Mouse (Mus musculus): ENCODE results near the gene Atox1. TPM values are rescaled to one million over a fixed set of nuclear protein-coding genes. Genes with fewer than 3 reads are reported as not detected.

Atox1 gene
- polyA plus RNA-seq (2015; fragmentation: Nextera tagmentation; extraction: Ambion mirVana), result 302 and 316 TPM in 2 replicates

- ATAC-seq (ENCODE audit: low FRiP score), result peak; percentile 97
- Histone ChIP-seq H3K27ac (peak within 1 kb of the TSS; percentile 81), H3K4me1 (replicated peaks) (peaks cover 34% of the 10 kb centered on the region), H3K36me3 (no peaks in the 10 kb centered on the region), H3K4me3 (peak within 1 kb of the TSS; percentile 74), H3K9ac (peak within 1 kb of the TSS; percentile 77), H3K9me3 (no peaks in the 10 kb centered on the region), H3K4me2 (peak within 1 kb of the TSS; percentile 91), H3K27me3 (no peaks in the 10 kb centered on the region)
- WGBS, result under 1% methylated on average over 36 of the region's 36 CpGs
These were observed at the start of gene Atox1 for GRCm38 (mm10) chr11:55461019-55461645. Gene Atox1 (minus strand): TSS chr11:55461239.

GRCm38 (mm10) chr11:55505485-55505884, 44.4 kb upstream of the Atox1 start:
- Histone ChIP-seq H3K4me1 (replicated peaks) (no peaks in the 10 kb centered on the region), H3K4me3 (no peak overlapping the region), H3K27me3 (no peaks in the 10 kb centered on the region), H3K36me3 (peaks cover 22% of the 10 kb centered on the region), H3K9ac (no peak overlapping the region), H3K27ac (no peak overlapping the region), H3K4me2 (no peak overlapping the region), H3K9me3 (no peaks in the 10 kb centered on the region)
- WGBS, result 86% methylated on average over 3 of the region's 3 CpGs
- no peak for ATAC-seq (ENCODE audit: low FRiP score)

- 88% methylated on average over 5 of the region's 5 CpGs for WGBS
- Histone ChIP-seq H3K4me1 (replicated peaks) (no peaks in the 10 kb centered on the region), H3K4me2 (no peak overlapping the region), H3K9me3 (no peaks in the 10 kb centered on the region), H3K27me3 (no peaks in the 10 kb centered on the region), H3K36me3 (peaks cover 45% of the 10 kb centered on the region), H3K4me3 (no peak overlapping the region), H3K27ac (no peak overlapping the region), H3K9ac (no peak overlapping the region)
- ATAC-seq (ENCODE audit: low FRiP score), result no peak
These were observed 41.8 kb upstream of the Atox1 start for GRCm38 (mm10) chr11:55502886-55503285.

DNA sequence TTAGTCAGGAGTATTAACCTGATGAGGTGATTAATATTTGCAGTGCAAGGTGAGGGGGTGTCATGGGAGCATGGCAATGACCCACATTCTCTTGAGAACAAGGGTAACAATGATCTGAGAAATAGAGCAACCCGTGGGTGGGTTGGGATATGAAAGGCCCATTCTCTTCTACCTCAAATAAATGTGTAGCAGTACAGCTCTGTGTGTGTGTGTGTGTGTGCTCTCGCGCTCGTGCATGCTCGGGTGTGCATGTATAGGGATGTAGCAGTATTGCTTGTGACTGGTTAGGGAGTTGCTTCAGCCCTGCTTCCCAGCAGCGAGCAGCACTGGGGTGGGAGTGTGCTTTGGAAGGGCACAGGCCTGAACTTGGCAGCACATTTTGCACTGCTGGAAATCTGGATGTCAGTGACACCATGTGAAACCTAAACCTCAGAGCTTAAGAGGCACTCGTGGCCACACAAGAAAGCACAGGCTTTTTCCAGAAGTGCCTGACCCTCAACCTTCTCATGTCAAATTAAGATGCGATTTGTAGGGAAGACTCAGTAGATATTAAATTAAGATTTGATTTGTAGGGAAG, 41.0 kb upstream of the Atox1 start:
- no peak overlapping the region for H3K4me2 ChIP-seq
- no peaks in the 10 kb centered on the region for H3K4me1 ChIP-seq (replicated peaks)
- no peaks in the 10 kb centered on the region for H3K27me3 ChIP-seq
- no peak overlapping the region for H3K9ac ChIP-seq
- no peak overlapping the region for H3K27ac ChIP-seq
- WGBS, result 83% methylated on average over 8 of the region's 8 CpGs
- no peak overlapping the region for H3K4me3 ChIP-seq
- H3K9me3 ChIP-seq, result no peaks in the 10 kb centered on the region
- H3K36me3 ChIP-seq, result peaks cover 53% of the 10 kb centered on the region
- no peak for ATAC-seq (ENCODE audit: low FRiP score)

DNA sequence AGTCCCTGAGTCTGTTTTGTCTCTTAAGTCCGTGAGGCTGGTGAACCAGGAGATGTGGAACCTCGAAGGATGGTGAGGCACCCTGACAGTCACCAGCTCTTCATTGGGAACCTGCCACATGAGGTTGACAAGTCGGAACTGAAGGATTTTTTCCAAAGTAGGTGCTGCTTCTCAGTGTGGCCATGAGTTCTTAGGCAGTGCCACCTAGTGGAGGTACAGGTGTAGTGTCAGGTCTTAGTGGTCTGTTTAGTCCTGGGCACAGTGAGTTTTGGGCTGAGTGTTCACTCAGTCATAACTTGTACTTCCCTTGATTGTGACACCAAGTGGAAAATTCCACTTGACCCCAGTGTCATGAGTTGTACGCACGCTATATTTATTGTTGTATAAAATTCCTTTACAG, 36.8 kb upstream of the Atox1 start:
- Histone ChIP-seq H3K36me3 (peaks cover 90% of the 10 kb centered on the region), H3K27me3 (no peaks in the 10 kb centered on the region), H3K4me2 (no peak overlapping the region), H3K9me3 (no peaks in the 10 kb centered on the region), H3K9ac (no peak overlapping the region), H3K4me3 (no peak overlapping the region), H3K4me1 (replicated peaks) (no peaks in the 10 kb centered on the region), H3K27ac (no peak overlapping the region)
- 70% methylated on average over 5 of the region's 5 CpGs for WGBS
- no peak for ATAC-seq (ENCODE audit: low FRiP score)

GRCm38 (mm10) chr11:55496158-55496557, 35.1 kb upstream of the Atox1 start:
- no peaks in the 10 kb centered on the region for H3K9me3 ChIP-seq
- H3K4me3 ChIP-seq, result no peak overlapping the region
- H3K4me1 ChIP-seq (replicated peaks), result no peaks in the 10 kb centered on the region
- peaks cover 92% of the 10 kb centered on the region for H3K36me3 ChIP-seq
- H3K27me3 ChIP-seq, result no peaks in the 10 kb centered on the region
- H3K9ac ChIP-seq, result no peak overlapping the region
- 87% methylated on average over 6 of the region's 6 CpGs for WGBS
- H3K27ac ChIP-seq, result no peak overlapping the region
- no peak overlapping the region for H3K4me2 ChIP-seq
- ATAC-seq (ENCODE audit: low FRiP score), result no peak

DNA sequence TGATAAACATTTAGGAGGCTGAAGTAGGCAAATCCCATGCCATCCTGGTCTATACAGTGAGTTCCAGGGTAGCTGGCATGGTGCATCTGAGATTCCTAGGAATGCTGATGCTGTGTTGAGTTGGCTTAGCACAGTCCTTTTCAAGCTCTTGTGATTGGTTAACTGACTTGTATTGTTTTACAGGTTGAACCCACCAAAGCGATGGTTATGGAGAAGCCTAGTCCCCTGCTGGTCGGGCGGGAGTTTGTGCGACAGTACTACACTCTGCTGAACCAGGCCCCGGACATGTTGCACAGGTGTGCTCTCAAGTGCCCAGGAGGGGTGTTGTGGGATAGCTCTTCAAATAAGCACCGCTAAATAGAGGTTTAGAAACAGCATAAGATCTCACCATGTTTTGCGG, 24.4 kb upstream of the Atox1 start:
- no peak for ATAC-seq (ENCODE audit: low FRiP score)
- WGBS, result 97% methylated on average over 7 of the region's 7 CpGs
- H3K4me3 ChIP-seq, result no peak overlapping the region

DNA sequence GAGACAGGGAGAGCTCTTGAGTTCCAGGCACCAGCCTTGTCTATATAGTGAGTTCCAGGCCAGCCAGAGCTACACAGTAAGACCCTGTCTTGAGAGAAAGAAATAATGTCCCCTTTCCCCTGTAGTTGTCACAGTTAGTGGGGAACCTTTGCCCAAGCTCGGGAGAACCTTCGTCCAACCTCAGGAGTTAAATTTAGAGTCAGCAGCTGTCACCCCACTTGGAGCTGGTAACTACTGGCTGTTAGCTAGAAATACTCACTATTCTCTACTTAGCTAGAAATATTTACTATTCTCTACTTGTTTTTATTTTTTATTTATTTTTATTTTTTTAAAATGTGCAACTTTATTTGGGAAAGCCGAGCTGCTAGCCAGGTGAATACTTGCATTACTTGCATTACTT, 12.2 kb upstream of the Atox1 start:
- H3K36me3 ChIP-seq, result peaks cover 14% of the 10 kb centered on the region; the same call in 1 of the 2 replicates
- H3K4me3 ChIP-seq, result no peak overlapping the region
- H3K9ac ChIP-seq, result no peak overlapping the region
- no peak overlapping the region for H3K4me2 ChIP-seq
- peaks cover 37% of the 10 kb centered on the region for H3K4me1 ChIP-seq (replicated peaks)
- H3K9me3 ChIP-seq, result no peaks in the 10 kb centered on the region
- 86% methylated on average over 3 of the region's 3 CpGs for WGBS
- ATAC-seq (ENCODE audit: low FRiP score), result no peak
- no peaks in the 10 kb centered on the region for H3K27me3 ChIP-seq
- H3K27ac ChIP-seq, result no peak overlapping the region

More for the DNA sequence above, 24.4 kb upstream of the Atox1 start:
- Histone ChIP-seq H3K9me3 (no peaks in the 10 kb centered on the region), H3K27ac (no peak overlapping the region), H3K27me3 (no peaks in the 10 kb centered on the region), H3K4me1 (replicated peaks) (no peaks in the 10 kb centered on the region), H3K36me3 (peaks cover 66% of the 10 kb centered on the region), H3K4me2 (no peak overlapping the region), H3K9ac (no peak overlapping the region)

DNA sequence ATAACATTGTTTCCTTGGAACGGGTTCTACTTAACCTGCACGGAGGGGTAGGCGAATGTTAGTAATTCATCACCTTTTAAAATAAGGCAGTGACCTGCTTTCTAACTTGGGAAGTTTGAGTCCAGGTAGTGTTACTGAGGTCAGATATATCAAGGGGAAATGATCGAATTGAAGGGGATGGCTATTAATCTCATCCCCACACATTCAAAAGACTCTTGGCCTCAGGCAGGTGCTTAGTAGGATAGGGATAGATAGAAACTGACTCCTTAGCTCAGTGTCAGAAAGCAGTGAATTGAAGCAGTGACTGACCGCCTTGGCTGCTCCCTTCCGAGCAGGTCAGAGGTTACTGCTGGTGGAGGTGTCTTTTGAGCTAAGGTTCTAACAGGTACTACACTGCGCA, 10.4 kb upstream of the Atox1 start:
- WGBS, result 94% methylated on average over 7 of the region's 7 CpGs
- Histone ChIP-seq H3K9ac (no peak overlapping the region), H3K4me1 (replicated peaks) (peaks cover 35% of the 10 kb centered on the region), H3K36me3 (peaks cover 14% of the 10 kb centered on the region; the same call in 1 of the 2 replicates), H3K4me2 (peak overlapping the region; percentile 88), H3K27me3 (no peaks in the 10 kb centered on the region), H3K9me3 (no peaks in the 10 kb centered on the region), H3K27ac (no peak overlapping the region), H3K4me3 (peak overlapping the region; percentile 93; the same call in 1 of the 2 replicates)
- no peak for ATAC-seq (ENCODE audit: low FRiP score)

- no peaks in the 10 kb centered on the region for H3K27me3 ChIP-seq
- no peaks in the 10 kb centered on the region for H3K9me3 ChIP-seq
- H3K36me3 ChIP-seq, result peaks cover 14% of the 10 kb centered on the region; the same call in 1 of the 2 replicates
- H3K9ac ChIP-seq, result peak overlapping the region; percentile 97
- peak overlapping the region; percentile 93 for H3K4me3 ChIP-seq
- H3K4me1 ChIP-seq (replicated peaks), result peaks cover 32% of the 10 kb centered on the region
- WGBS, result 62% methylated on average over 8 of the region's 8 CpGs
- H3K27ac ChIP-seq, result no peak overlapping the region
- H3K4me2 ChIP-seq, result peak overlapping the region; percentile 88
- ATAC-seq (ENCODE audit: low FRiP score), result no peak
These were observed 9.7 kb upstream of the Atox1 start for GRCm38 (mm10) chr11:55470761-55471160.

DNA sequence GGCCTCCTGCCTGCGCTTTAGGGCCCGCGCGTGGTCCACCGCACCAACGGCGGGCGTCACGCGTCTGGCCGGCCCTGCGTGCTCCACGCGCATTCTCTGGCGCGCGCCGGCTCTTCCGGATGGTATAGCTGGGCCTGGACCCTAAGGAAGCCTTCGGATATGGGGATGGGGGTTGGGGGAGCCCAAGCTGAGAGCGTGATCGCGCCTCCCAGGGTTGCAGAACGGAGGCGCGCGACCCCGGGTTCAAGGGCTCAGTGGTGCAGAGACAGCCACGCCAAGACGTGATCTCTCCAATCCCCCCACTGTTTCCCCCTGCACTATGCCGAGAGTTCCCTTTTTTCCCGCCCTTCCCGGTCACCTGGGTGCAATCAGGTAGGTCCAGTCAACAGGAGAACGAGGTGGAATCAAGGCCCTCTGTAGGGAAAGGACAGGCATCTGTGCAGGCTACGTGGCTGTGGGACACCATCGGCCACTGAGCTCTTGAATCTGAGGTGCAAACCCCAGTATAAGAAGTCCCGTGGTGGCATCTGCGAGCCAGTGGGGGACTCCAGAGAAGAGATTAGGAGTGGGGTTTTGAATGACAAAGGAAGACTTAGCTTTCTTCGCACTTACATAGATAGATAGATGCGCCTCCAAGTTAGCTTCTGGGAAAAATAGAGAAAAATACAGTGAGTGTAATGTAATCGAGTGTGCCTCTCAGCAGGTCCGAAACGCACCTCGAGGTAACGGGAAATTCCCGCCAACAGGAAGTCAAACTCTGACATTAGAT, 9.1 kb upstream of the Atox1 start:
- Histone ChIP-seq H3K4me3 (peak overlapping the region; percentile 93), H3K9me3 (no peaks in the 10 kb centered on the region), H3K27me3 (no peaks in the 10 kb centered on the region), H3K9ac (peak overlapping the region; percentile 97), H3K4me2 (peak overlapping the region; percentile 88), H3K36me3 (peaks cover 14% of the 10 kb centered on the region; the same call in 1 of the 2 replicates), H3K4me1 (replicated peaks) (peaks cover 31% of the 10 kb centered on the region), H3K27ac (peak overlapping the region; percentile 93)
- WGBS, result under 1% methylated on average over 46 of the region's 46 CpGs
- peak; percentile 43 for ATAC-seq (ENCODE audit: low FRiP score)

DNA sequence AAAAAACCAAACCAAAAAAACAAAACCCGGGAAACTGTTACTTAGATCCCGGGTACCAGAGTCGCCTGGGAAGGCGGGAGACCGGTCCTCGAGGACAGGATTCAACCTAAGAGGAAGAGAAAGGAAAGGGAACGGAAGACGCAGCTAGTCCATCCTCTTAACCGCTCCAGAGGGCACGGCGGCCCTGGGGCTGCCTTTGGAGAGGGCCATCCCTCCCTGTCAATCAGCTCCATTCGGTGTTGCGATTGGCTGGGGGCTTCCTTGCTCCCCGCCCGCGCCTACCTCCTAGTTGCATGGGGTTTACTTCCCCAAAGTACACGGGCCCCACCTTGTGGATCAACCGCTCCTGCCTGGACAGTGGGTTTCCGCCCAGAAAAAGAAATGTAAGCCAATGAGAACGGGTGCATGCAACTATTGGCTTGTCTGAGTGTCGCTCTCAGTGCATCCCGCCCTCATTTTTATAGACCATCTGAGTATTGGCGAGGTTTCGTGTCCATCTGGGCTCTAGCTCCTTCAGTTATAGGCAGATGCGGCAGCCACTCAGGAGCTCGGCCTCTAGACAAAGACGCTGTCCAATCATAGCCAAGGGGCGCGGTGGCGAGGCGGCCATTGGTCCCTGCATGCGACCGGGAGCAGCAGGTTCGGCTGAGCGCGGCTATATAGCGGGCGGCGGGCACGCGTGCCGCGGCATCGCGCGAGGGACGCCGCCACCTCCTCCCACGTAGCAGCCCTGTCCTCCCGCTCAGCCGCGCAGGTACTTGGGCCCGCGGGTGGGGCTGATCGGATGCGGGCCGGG, 8.2 kb upstream of the Atox1 start, which contains the start of gene G3bp1:
Gene G3bp1 (plus strand): TSS at position 638 of the 796 bp plus-strand sequence.
- peak; percentile 99 for ATAC-seq (ENCODE audit: low FRiP score)
- H3K36me3 ChIP-seq, result peaks cover 14% of the 10 kb centered on the region; the same call in 1 of the 2 replicates
- peak within 1 kb of the TSS; percentile 88 for H3K4me2 ChIP-seq
- under 1% methylated on average over 57 of the region's 57 CpGs for WGBS
- H3K9ac ChIP-seq, result peak within 1 kb of the TSS; percentile 97
- peak within 1 kb of the TSS; percentile 93 for H3K4me3 ChIP-seq
- H3K9me3 ChIP-seq, result no peaks in the 10 kb centered on the region
- peaks cover 29% of the 10 kb centered on the region for H3K4me1 ChIP-seq (replicated peaks)
- peak within 1 kb of the TSS; percentile 93 for H3K27ac ChIP-seq
- no peaks in the 10 kb centered on the region for H3K27me3 ChIP-seq

Data from hindbrain, embryonic 13.5 days (tissue).